Mouse (Mus musculus) hindbrain, embryonic 10.5 days (tissue): ENCODE data around the gene Vil1. TPM values are rescaled to one million over a fixed set of nuclear protein-coding genes. Genes with fewer than 3 reads are reported as not detected.

Experiments
- DNase-seq: peaks from one replicate; pipeline ENCODE4 v3.0.0-alpha.2; 2017; ENCODE audit warnings: low spot score
- H3K27ac ChIP-seq: fragments of 300-500 bp; sonication (generic); 2 replicates; pipeline ENCODE4 v1.5.1; 2016; ENCODE audit warnings: mild to moderate bottlenecking, moderate library complexity
- H3K27me3 ChIP-seq: fragments of 300-500 bp; sonication (generic); 2 replicates; pipeline ENCODE4 v1.6.1; 2016; ENCODE audit warnings: mild to moderate bottlenecking; ENCODE audit not compliant: poor library complexity, insufficient read depth, severe bottlenecking
- H3K36me3 ChIP-seq: fragments of 300-500 bp; sonication (generic); 2 replicates; pipeline ENCODE4 v1.6.1; 2016; ENCODE audit warnings: mild to moderate bottlenecking, moderate library complexity
- H3K4me1 ChIP-seq: fragments of 300-500 bp; sonication (generic); replicated peaks from 2 replicates; pipeline ENCODE4 v1.6.1; 2016; ENCODE audit warnings: mild to moderate bottlenecking
- H3K4me3 ChIP-seq: fragments of 300-500 bp; sonication (generic); 2 replicates; pipeline ENCODE4 v1.5.1; 2016; ENCODE audit warnings: mild to moderate bottlenecking, moderate library complexity
- H3K9me3 ChIP-seq: fragments of 300-500 bp; sonication (generic); 2 replicates; pipeline ENCODE4 v1.6.1; 2016; ENCODE audit warnings: mild to moderate bottlenecking, moderate library complexity
- WGBS: fragments of 180-500 bp; shearing (Covaris S2); methylation state at CpG from one replicate; pipeline ENCODE4 v1.1.7; 2016; 5-methylcytosine and 5-hydroxymethylcytosine counted together
- polyA plus RNA-seq: library from polyadenylated mRNA; unstranded; fragments of >200 nt; fragmentation: Nextera tagmentation; extraction: Ambion mirVana; gene quantifications from 2 replicates; pipeline ENCODE4 v1.2.1, GENCODE M21; 2016

The Vil1 gene
- polyA plus RNA-seq, 1 experiment from 2014 or later, result 0.21 TPM

- H3K9me3 ChIP-seq, result no peaks in the 10 kb centered on the region
- no peak overlapping the region for H3K4me3 ChIP-seq
- DNase-seq, result no peak
- no peaks in the 10 kb centered on the region for H3K36me3 ChIP-seq
- no peaks in the 10 kb centered on the region for H3K27me3 ChIP-seq
- peaks cover 19% of the 10 kb centered on the region for H3K4me1 ChIP-seq
- WGBS, result 56% methylated on average over 16 of the region's 16 CpGs
- no peak overlapping the region for H3K27ac ChIP-seq
Measured at GRCm38 (mm10) chr1:74401015-74401702, 8.0 kb upstream of the Vil1 start.

GRCm38 (mm10) chr1:74404206-74404605 is 5.0 kb upstream of the Vil1 start:
- no peak for DNase-seq
- no peaks in the 10 kb centered on the region for H3K9me3 ChIP-seq
- H3K36me3 ChIP-seq, result no peaks in the 10 kb centered on the region
- no peak overlapping the region for H3K4me3 ChIP-seq
- H3K27me3 ChIP-seq, result no peaks in the 10 kb centered on the region
- 0 out of 2 replicates have a peak, but pooled peaks cover 5% of the 10 kb centered on the region for H3K4me1 ChIP-seq
- H3K27ac ChIP-seq, result no peak overlapping the region
- 92% methylated on average over 4 of the region's 4 CpGs for WGBS

- H3K4me3 ChIP-seq, result no peak overlapping the region
- peaks cover 19% of the 10 kb centered on the region for H3K4me1 ChIP-seq
- no peak overlapping the region for H3K27ac ChIP-seq
- H3K27me3 ChIP-seq, result no peaks in the 10 kb centered on the region
- no peaks in the 10 kb centered on the region for H3K9me3 ChIP-seq
- 53% methylated on average over 2 of the region's 2 CpGs for WGBS
- no peak for DNase-seq
- H3K36me3 ChIP-seq, result no peaks in the 10 kb centered on the region
Measured at GRCm38 (mm10) chr1:74411753-74412325, 2.7 kb downstream of the Vil1 start.

- peaks cover 19% of the 10 kb centered on the region for H3K4me1 ChIP-seq
- no peaks in the 10 kb centered on the region for H3K36me3 ChIP-seq
- no peak overlapping the region for H3K4me3 ChIP-seq
- H3K9me3 ChIP-seq, result no peaks in the 10 kb centered on the region
- WGBS, result 88% methylated on average over 8 of the region's 8 CpGs
- H3K27ac ChIP-seq, result no peak overlapping the region
- DNase-seq, result no peak
- H3K27me3 ChIP-seq, result no peaks in the 10 kb centered on the region
Measured at GRCm38 (mm10) chr1:74412711-74413110, 3.5 kb downstream of the Vil1 start.

DNA sequence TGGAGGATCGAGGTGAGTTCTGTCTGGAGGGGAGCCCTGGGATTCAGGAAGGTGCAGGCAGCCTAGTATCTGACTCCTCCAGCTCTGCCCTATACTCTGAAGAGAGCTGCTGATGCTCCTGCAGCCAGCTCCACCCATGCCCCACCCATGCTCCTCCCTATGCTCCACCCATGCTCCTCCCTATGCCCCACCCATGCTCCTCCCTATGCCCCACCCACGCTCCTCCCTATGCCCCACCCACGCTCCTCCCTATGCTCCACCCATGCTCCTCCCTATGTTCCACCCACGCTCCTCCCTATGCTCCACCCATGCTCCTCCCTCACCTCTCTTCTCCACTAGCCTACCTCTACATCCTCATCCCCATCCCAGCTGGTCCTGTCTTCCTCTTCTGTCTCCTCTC is 6.0 kb downstream of the Vil1 start:
- H3K9me3 ChIP-seq, result no peaks in the 10 kb centered on the region
- H3K27me3 ChIP-seq, result no peaks in the 10 kb centered on the region
- H3K4me3 ChIP-seq, result no peak overlapping the region
- no peak overlapping the region for H3K27ac ChIP-seq
- peak; percentile 44 for DNase-seq
- peaks cover 16% of the 10 kb centered on the region for H3K4me1 ChIP-seq
- 38% methylated on average over 4 of the region's 4 CpGs for WGBS
- no peaks in the 10 kb centered on the region for H3K36me3 ChIP-seq

- H3K27ac ChIP-seq, result no peak overlapping the region
- 81% methylated on average over 17 of the region's 17 CpGs for WGBS
Measured at GRCm38 (mm10) chr1:74418747-74419439, 9.7 kb downstream of the Vil1 start.

GRCm38 (mm10) chr1:74419440-74419794 is 10.2 kb downstream of the Vil1 start:
- no peak for DNase-seq
- Histone ChIP-seq H3K27me3 (no peaks in the 10 kb centered on the region), H3K4me3 (no peak overlapping the region), H3K36me3 (no peaks in the 10 kb centered on the region), H3K9me3 (no peaks in the 10 kb centered on the region), H3K27ac (no peak overlapping the region), H3K4me1 (peaks cover 31% of the 10 kb centered on the region)
- 73% methylated on average over 9 of the region's 9 CpGs for WGBS

More at GRCm38 (mm10) chr1:74418747-74419439, 9.7 kb downstream of the Vil1 start:
- H3K36me3 ChIP-seq, result no peaks in the 10 kb centered on the region
- H3K4me3 ChIP-seq, result no peak overlapping the region
- no peak for DNase-seq
- no peaks in the 10 kb centered on the region for H3K9me3 ChIP-seq
- no peaks in the 10 kb centered on the region for H3K27me3 ChIP-seq
- H3K4me1 ChIP-seq, result peaks cover 30% of the 10 kb centered on the region

- Histone ChIP-seq H3K36me3 (no peaks in the 10 kb centered on the region), H3K4me3 (no peak overlapping the region), H3K9me3 (no peaks in the 10 kb centered on the region), H3K27ac (peak overlapping the region; percentile 30; the same call in 1 of the 2 replicates), H3K27me3 (no peaks in the 10 kb centered on the region), H3K4me1 (peaks cover 18% of the 10 kb centered on the region)
- peak; percentile 30 for DNase-seq
- WGBS, result 24% methylated on average over 8 of the region's 8 CpGs
Measured at GRCm38 (mm10) chr1:74423147-74423546, 14.0 kb downstream of the Vil1 start.

GRCm38 (mm10) chr1:74425845-74426244 is 16.7 kb downstream of the Vil1 start:
- WGBS, result 79% methylated on average over 7 of the region's 7 CpGs
- Histone ChIP-seq H3K4me3 (no peak overlapping the region), H3K36me3 (no peaks in the 10 kb centered on the region), H3K27ac (no peak overlapping the region), H3K9me3 (no peaks in the 10 kb centered on the region), H3K27me3 (no peaks in the 10 kb centered on the region), H3K4me1 (peaks cover 15% of the 10 kb centered on the region)
- no peak for DNase-seq

GRCm38 (mm10) chr1:74433220-74433619 is 24.0 kb downstream of the Vil1 start:
- no peak for DNase-seq
- peaks cover 52% of the 10 kb centered on the region for H3K36me3 ChIP-seq

DNA sequence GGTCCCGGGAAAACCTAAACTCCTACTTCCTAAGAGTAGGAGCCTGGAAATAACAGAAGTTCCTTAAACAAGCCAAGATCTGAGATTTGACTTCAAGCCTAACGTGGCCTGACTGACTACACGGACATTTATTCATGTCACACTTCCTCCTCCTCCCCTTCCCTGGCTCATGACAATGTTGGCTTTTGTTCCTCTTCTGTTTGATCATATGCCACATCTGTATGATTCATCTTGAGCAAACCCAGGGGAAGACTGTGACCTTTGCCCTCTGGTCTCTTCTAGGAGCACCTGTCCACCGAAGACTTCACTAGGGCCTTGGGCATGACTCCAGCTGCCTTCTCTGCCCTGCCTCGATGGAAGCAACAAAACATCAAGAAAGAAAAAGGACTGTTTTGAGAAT is 25.4 kb downstream of the Vil1 start:
- Histone ChIP-seq H3K27ac (no peak overlapping the region), H3K27me3 (no peaks in the 10 kb centered on the region), H3K36me3 (peaks cover 66% of the 10 kb centered on the region), H3K9me3 (no peaks in the 10 kb centered on the region), H3K4me3 (no peak overlapping the region), H3K4me1 (peaks cover 7% of the 10 kb centered on the region; the same call in 1 of the 2 replicates)
- WGBS, result 77% methylated on average over 5 of the region's 5 CpGs
- DNase-seq, result no peak

More at GRCm38 (mm10) chr1:74433220-74433619, 24.0 kb downstream of the Vil1 start:
- Histone ChIP-seq H3K27me3 (no peaks in the 10 kb centered on the region), H3K4me1 (peaks cover 7% of the 10 kb centered on the region; the same call in 1 of the 2 replicates), H3K9me3 (no peaks in the 10 kb centered on the region), H3K4me3 (no peak overlapping the region), H3K27ac (no peak overlapping the region)
- WGBS, result 91% methylated on average over 6 of the region's 6 CpGs

DNA sequence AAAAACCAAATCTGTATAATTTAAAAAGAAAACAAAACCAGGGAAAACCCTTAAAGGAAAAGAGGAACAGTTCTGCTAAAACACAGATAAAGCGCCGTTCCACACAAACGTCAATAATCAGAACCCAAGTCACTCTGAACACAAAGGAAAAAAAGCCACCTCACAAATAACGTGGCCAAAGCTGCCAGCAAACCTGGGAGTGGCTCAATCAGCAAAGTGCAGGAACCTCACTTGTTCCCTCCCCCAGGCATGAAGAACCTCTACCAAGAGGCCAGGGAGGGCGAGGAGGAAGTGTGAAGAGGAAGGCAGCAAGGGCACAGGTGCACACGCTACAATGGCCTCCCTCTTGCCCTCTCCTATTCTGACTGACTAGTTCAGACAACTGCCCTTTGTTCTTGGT is 26.4 kb downstream of the Vil1 start:
- Histone ChIP-seq H3K36me3 (peaks cover 76% of the 10 kb centered on the region), H3K27me3 (no peaks in the 10 kb centered on the region), H3K4me1 (peaks cover 7% of the 10 kb centered on the region; the same call in 1 of the 2 replicates), H3K27ac (no peak overlapping the region), H3K4me3 (no peak overlapping the region), H3K9me3 (no peaks in the 10 kb centered on the region)
- no peak for DNase-seq
- 86% methylated on average over 6 of the region's 6 CpGs for WGBS
